Mouse (Mus musculus) liver, adult 2 months (tissue): ENCODE measurements around the gene Banp. TPM values are rescaled to one million over a fixed set of nuclear protein-coding genes. Genes with fewer than 3 reads are reported as not detected.

Source experiments
- DNase-seq: peaks from one replicate; pipeline ENCODE4 v3.0.0-alpha.2; 2011; ENCODE audit warnings: low read depth, low spot score; ENCODE audit errors: extremely low read depth
- H3K27ac ChIP-seq: fragments of 200-500 bp; replicated peaks from 2 replicates; pipeline ENCODE4 v1.5.1; 2012; ENCODE audit warnings: low read depth, mild to moderate bottlenecking, control low read depth, inconsistent platforms, low read length; ENCODE audit not compliant: insufficient read depth
- H3K27me3 ChIP-seq: fragments of 200-500 bp; 2 replicates; pipeline ENCODE4 v1.6.1; 2012; ENCODE audit warnings: mild to moderate bottlenecking, moderate library complexity, low read length, inconsistent platforms; ENCODE audit not compliant: control insufficient read depth, insufficient read depth
- H3K36me3 ChIP-seq: fragments of 200-500 bp; 2 replicates; pipeline ENCODE4 v1.6.1; 2012; ENCODE audit warnings: low read length, inconsistent platforms; ENCODE audit not compliant: control insufficient read depth, insufficient read depth
- H3K4me1 ChIP-seq: fragments of 200-500 bp; 2 replicates; pipeline ENCODE4 v1.6.1; 2011; ENCODE audit warnings: low read length; ENCODE audit not compliant: control insufficient read depth, insufficient read depth
- H3K4me3 ChIP-seq: fragments of 200-500 bp; 2 replicates; pipeline ENCODE4 v1.5.1; 2011; ENCODE audit warnings: low read depth, mild to moderate bottlenecking, control low read depth, low read length, moderate library complexity; ENCODE audit not compliant: insufficient read depth
- H3K79me2 ChIP-seq: fragments of 200-500 bp; 2 replicates; pipeline ENCODE4 v1.6.1; 2012; ENCODE audit warnings: inconsistent platforms, mild to moderate bottlenecking, low read length, moderate library complexity; ENCODE audit not compliant: control insufficient read depth, insufficient read depth
- H3K9ac ChIP-seq: fragments of 200-500 bp; 2 replicates; pipeline ENCODE4 v1.6.1; 2012; ENCODE audit warnings: low read depth, mild to moderate bottlenecking, control low read depth, inconsistent platforms, low read length
- CTCF ChIP-seq: fragments of 200-500 bp; IDR thresholded peaks from 2 replicates; pipeline ENCODE4 v1.5.1; 2011; ENCODE audit warnings: low read depth, low read length, control low read depth
- POLR2A ChIP-seq: fragments of 200-500 bp; IDR thresholded peaks from 2 replicates; pipeline ENCODE4 v1.6.1; 2011; ENCODE audit warnings: low read length, control low read depth; ENCODE audit not compliant: insufficient read depth; ENCODE audit errors: extremely low read depth
- WGBS: fragments of 180-500 bp; shearing (Covaris S2); methylation state at CpG from one replicate; pipeline ENCODE4 v1.1.7; 2018; 5-methylcytosine and 5-hydroxymethylcytosine counted together
- polyA plus RNA-seq: library from polyadenylated mRNA; depleted of rRNA; stranded (reverse); fragments of >200 nt; gene quantifications from 2 replicates; pipeline ENCODE4 v1.2.3, GENCODE M21; 2012
- total RNA-seq: library from RNA; depleted of rRNA; stranded (reverse); fragments of >200 nt; gene quantifications from 2 replicates; pipeline ENCODE4 v1.2.3, GENCODE M21; 2014

The Banp gene
- total and polyA plus RNA-seq, 2 experiments: 9.8 to 38.2 TPM

DNA sequence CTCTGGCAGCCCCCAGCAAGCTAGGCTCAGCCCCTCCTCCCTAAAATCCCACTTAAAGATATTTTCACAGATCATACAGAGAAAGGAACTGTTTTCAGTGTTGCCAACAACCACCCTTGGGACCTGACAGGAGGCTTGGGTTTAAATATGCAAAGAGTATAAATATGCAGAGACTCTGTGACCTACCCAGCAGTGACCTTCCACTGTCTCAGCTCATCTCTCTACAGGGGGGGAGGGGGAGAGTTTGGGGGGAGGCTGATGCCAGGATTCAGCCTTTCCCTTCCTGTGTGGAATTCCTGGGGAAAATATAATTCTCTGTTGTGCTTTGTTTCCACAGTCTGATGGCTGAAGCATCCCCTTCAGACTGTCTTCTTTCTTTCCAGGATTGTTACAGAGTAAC is 14.6 kb upstream of the Banp start:
- Histone ChIP-seq H3K4me1 (peaks cover 32% of the 10 kb centered on the region), H3K9ac (no peak overlapping the region), H3K36me3 (peaks cover 36% of the 10 kb centered on the region), H3K4me3 (no peak overlapping the region), H3K27ac (no peak overlapping the region), H3K27me3 (no peaks in the 10 kb centered on the region), H3K79me2 (no peaks in the 10 kb centered on the region)
- TF ChIP-seq POLR2A (no peak), CTCF (no peak)
- no peak for DNase-seq

DNA sequence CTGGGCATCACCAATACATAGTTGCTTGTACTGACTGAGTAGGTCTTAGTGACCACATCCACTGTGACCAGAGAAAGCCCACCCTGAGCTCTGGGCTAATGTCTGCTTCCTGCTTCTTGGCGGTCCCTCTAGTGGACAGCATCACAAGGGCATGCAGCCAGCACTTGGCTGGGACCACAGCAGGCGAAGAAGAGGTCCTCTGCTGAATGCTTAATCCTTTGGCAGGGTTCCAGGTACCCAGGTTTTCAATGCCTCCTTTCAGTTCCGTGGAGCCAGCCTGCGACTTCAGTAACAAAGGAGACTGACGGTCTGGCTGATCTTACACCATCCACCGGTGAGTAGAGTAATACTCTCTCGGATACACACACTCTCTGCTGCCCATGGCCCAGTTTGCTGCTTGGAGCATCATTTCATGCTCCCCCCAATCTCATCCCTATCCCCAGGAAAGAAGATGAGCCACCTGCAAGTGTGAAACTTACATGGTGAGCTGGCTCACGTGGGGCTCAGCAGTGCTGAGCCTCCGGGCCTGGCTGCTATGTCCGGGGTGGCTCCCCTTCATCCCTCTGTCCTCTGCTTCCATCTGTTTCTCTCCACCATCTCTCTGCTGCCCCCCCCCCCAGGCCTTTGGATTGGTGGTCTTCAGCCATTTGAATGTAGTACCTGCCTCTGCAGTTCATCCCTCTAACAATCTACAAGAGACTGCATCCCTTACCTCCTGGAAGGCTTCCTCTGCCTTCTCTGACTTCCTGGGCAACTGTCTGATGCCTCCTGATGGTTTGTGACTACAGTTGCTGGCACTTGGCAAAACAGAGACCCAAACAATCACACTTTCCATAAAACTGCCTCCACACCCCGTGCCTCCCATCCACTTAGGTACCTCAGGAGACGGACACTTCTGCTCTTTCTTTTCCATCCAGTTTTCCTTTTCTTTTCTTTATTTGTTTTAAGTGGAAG is 13.9 kb upstream of the Banp start:
- peak; percentile 52 for TF ChIP-seq CTCF
- no peak for TF ChIP-seq POLR2A
- Histone ChIP-seq H3K4me1 (peaks cover 28% of the 10 kb centered on the region), H3K36me3 (peaks cover 37% of the 10 kb centered on the region), H3K27ac (no peak overlapping the region), H3K79me2 (no peaks in the 10 kb centered on the region), H3K9ac (no peak overlapping the region), H3K4me3 (no peak overlapping the region), H3K27me3 (no peaks in the 10 kb centered on the region)
- no peak for DNase-seq
- WGBS: 70% methylated on average over 12 of the region's 12 CpGs

DNA sequence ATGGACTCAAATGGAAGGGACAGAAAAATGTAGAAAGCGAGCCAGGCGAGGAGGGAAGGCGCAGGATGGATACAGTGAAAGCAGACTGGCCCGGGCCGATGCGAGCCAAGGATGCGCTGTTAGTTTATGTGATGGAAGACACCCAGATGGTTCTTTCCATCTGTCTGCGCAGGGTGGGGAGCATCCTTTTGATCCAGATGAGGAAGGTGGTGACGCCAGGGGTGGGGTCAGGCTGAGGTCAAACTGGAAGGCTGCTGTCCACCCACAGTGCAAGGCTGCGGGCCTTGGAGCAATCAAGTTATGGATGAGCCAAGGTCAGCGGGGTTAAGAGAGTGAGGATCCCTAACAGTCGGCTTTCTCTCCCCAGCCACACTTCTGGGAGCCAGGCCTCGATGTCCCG is 13.2 kb upstream of the Banp start:
- DNase-seq: no peak
- Histone ChIP-seq H3K27ac (no peak overlapping the region), H3K4me3 (no peak overlapping the region), H3K27me3 (no peaks in the 10 kb centered on the region), H3K9ac (no peak overlapping the region), H3K36me3 (peaks cover 40% of the 10 kb centered on the region), H3K4me1 (peaks cover 28% of the 10 kb centered on the region), H3K79me2 (peaks cover 6% of the 10 kb centered on the region; the same call in 1 of the 2 replicates)
- no peak for TF ChIP-seq CTCF
- WGBS: 86% methylated on average over 14 of the region's 14 CpGs

DNA sequence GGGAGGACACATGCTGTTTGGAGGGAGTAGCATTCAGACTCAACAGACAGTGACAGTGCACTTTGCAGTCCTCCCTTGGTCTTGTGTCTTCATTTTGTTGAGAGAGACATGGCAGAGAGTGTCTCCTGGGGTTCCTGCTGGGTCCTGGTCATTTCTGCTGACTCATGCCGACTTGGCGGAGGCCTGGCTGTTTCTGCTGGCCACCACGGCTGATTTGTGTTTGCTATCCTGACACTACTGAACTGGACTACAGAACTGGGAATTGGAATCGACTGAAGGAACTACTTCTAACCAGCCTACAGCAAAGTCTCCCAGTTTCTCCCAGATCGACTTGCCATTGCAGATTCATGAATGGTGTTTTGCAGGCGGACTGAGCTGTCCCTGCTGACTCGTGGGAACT is 10.8 kb upstream of the Banp start:
- peaks cover 18% of the 10 kb centered on the region for H3K4me1 ChIP-seq
- DNase-seq: peak; percentile 70
- no peaks in the 10 kb centered on the region for H3K27me3 ChIP-seq
- peak overlapping the region; percentile 29 for H3K27ac ChIP-seq
- 50% methylated on average over 7 of the region's 7 CpGs for WGBS
- peaks cover 17% of the 10 kb centered on the region for H3K79me2 ChIP-seq
- TF ChIP-seq POLR2A: no peak
- no peak overlapping the region for H3K4me3 ChIP-seq
- no peak overlapping the region for H3K9ac ChIP-seq
- peaks cover 37% of the 10 kb centered on the region for H3K36me3 ChIP-seq

DNA sequence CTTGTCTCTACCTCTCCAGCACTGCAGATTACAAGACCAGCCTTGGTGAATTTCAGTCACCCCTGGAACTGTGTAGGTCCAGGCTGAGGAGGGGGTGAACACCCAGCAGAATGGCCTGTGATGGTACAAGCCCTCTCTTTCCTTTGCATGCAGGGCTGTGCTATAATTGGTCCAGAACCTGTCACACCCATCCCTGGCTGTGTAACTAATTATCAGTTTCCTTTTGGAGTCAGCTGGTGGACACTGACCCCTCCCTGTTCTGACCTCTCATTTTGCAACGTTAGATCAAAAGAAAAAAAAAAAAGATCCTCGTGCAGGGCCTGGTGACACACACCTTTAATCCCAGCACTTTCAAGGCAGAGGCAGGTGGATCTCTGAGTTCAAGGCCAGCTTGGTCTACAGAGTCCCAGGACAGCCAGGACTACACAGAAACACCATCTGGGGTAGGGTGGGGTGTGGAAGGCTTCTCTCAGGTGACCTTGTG is 6.5 kb upstream of the Banp start:
- peak overlapping the region; percentile 90 for H3K9ac ChIP-seq
- H3K4me3 ChIP-seq: peak overlapping the region; percentile 91
- peak; percentile 93 for DNase-seq
- peaks cover 18% of the 10 kb centered on the region for H3K4me1 ChIP-seq
- H3K36me3 ChIP-seq: peaks cover 20% of the 10 kb centered on the region
- TF ChIP-seq POLR2A (no peak), CTCF (no peak)
- 0% methylated on average over 2 of the region's 2 CpGs for WGBS
- H3K79me2 ChIP-seq: peaks cover 17% of the 10 kb centered on the region
- H3K27me3 ChIP-seq: no peaks in the 10 kb centered on the region
- H3K27ac ChIP-seq: peak overlapping the region; percentile 97

DNA sequence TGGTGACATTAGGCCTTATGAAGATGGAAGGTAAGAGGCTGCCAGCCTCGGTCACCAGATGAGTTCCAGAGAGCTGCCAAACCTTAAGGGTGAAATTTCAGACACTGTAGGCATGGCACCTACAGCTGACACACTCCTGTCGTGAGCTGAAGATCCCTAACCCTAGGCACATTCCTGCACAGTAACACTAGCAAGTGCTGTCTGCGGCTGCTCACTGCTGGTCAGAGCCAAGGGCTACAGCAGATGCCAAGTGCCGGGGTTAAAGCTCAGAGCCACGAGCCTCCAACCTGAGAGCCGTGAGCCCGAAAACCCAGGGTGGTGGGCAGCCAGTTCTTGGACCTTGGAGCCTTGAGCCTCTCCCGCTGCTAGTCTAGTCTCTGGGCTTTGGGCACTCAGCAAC is 5.8 kb upstream of the Banp start:
- H3K79me2 ChIP-seq: peaks cover 17% of the 10 kb centered on the region
- peaks cover 24% of the 10 kb centered on the region for H3K4me1 ChIP-seq
- peak; percentile 85 for DNase-seq
- H3K9ac ChIP-seq: peak overlapping the region; percentile 90
- TF ChIP-seq POLR2A: no peak
- no peak for TF ChIP-seq CTCF
- H3K4me3 ChIP-seq: peak overlapping the region; percentile 91
- peaks cover 14% of the 10 kb centered on the region for H3K36me3 ChIP-seq
- H3K27ac ChIP-seq: peak overlapping the region; percentile 97
- WGBS: 37% methylated on average over 8 of the region's 8 CpGs
- H3K27me3 ChIP-seq: no peaks in the 10 kb centered on the region
